Comparison of ENCODE assay signal across 15 mouse cellular contexts in genomic region chr16:90792500-90792899, GRCm38 (mm10). TPM values are rescaled to one million over a fixed set of nuclear protein-coding genes. Genes with fewer than 3 reads are reported as not detected.
DNase-seq lines count a peak whose midpoint lies in the region; ATAC-seq lines count a peak whose summit lies in the region.
"Had no signal": no experiment of that assay in that cellular context is flagged by ENCODE, and none has a peak within 500 bp of the region (broad histone marks: within the 10 kb centered on the region; RNA-seq: fewer than 3 reads in every experiment).

No protein-coding gene starts in this region.

- H3K4me3 ChIP-seq in kidney, embryonic 14.5 days (ENCODE audit: low read length), result no peak overlapping the region
- H3K4me3 ChIP-seq in midbrain, embryonic 14.5 days (replicated peaks; ENCODE audit: low read depth, low read length), result no peak overlapping the region
- H3K4me3 ChIP-seq: erythroblast, embryonic 14.5 days; heart, embryonic 15.5 days; midbrain, embryonic 10.5 days had no signal

- no peak overlapping the region for H3K9ac ChIP-seq in kidney, embryonic 14.5 days (ENCODE audit: low read depth, low read length)
- no peak overlapping the region for H3K9ac ChIP-seq in midbrain, embryonic 14.5 days (replicated peaks; ENCODE audit: low read length)
- H3K9ac ChIP-seq: forebrain, postnatal 0 days; heart, embryonic 15.5 days had no signal

- H3K4me1 ChIP-seq in kidney, embryonic 14.5 days (ENCODE audit: control insufficient read depth, insufficient read depth, low read length), result no peaks in the 10 kb centered on the region
- H3K4me1 ChIP-seq in midbrain, embryonic 14.5 days (ENCODE audit: control insufficient read depth, insufficient read depth, low read length), result no peaks in the 10 kb centered on the region
- H3K4me1 ChIP-seq: heart, embryonic 15.5 days; midbrain, embryonic 10.5 days had no signal

- H3K27me3 ChIP-seq in kidney, embryonic 14.5 days (ENCODE audit: control insufficient read depth, insufficient read depth, low read length), result no peaks in the 10 kb centered on the region
- no peaks in the 10 kb centered on the region for H3K27me3 ChIP-seq in midbrain, embryonic 14.5 days (ENCODE audit: control insufficient read depth, insufficient read depth, low read length)
- H3K27me3 ChIP-seq: heart, embryonic 15.5 days had no signal

- H3K9me3 ChIP-seq in kidney, embryonic 14.5 days (ENCODE audit: control insufficient read depth, low read length), result no peaks in the 10 kb centered on the region
- no peaks in the 10 kb centered on the region for H3K9me3 ChIP-seq in midbrain, embryonic 14.5 days (ENCODE audit: control insufficient read depth, low read length)
- H3K9me3 ChIP-seq: heart, embryonic 15.5 days; midbrain, embryonic 10.5 days had no signal

- H3K36me3 ChIP-seq in kidney, embryonic 14.5 days (ENCODE audit: control insufficient read depth, insufficient read depth, low read length), result peaks cover 83% of the 10 kb centered on the region
- peaks cover 97% of the 10 kb centered on the region for H3K36me3 ChIP-seq in midbrain, embryonic 14.5 days (ENCODE audit: control insufficient read depth, insufficient read depth, low read length)

- no peak overlapping the region for H3K4me2 ChIP-seq in kidney, embryonic 14.5 days (replicated peaks; ENCODE audit: low read depth, low read length)
- no peak overlapping the region for H3K4me2 ChIP-seq in midbrain, embryonic 14.5 days (ENCODE audit: low read length)
- H3K4me2 ChIP-seq: heart, embryonic 15.5 days; liver, embryonic 11.5 days had no signal

- no peak for ATAC-seq in kidney, embryonic 14.5 days (ENCODE audit: low FRiP score, low TSS enrichment)
- ATAC-seq in midbrain, embryonic 14.5 days (ENCODE audit: low FRiP score, low TSS enrichment), result no peak
- ATAC-seq: forebrain, postnatal 0 days had no signal

- peak; percentile 76 to 84 for DNase-seq in cerebellum, postnatal 10 days
- no peak for DNase-seq in cerebellum, adult 11-12 months
- DNase-seq in kidney, adult 18-20 months, result peak; percentile 47
- DNase-seq in lung, postnatal 36 days, result peak; percentile 32
- no peak for DNase-seq in lung, postnatal 4 days
- DNase-seq in midbrain, embryonic 14.5 days, result no peak
- DNase-seq: forebrain, postnatal 0 days; right cerebral cortex, postnatal 4 days had no signal

- 74% methylated on average over 3 of the region's 3 CpGs for WGBS in kidney, embryonic 14.5 days
- WGBS in midbrain, embryonic 14.5 days, result 94% methylated on average over 3 of the region's 3 CpGs

- H3K27ac ChIP-seq in kidney, embryonic 14.5 days (ENCODE audit: low read depth, low read length), result no peak overlapping the region
- no peak overlapping the region for H3K27ac ChIP-seq in midbrain, embryonic 14.5 days (replicated peaks; ENCODE audit: low read depth, low read length)
- H3K27ac ChIP-seq: heart, embryonic 15.5 days; midbrain, embryonic 10.5 days had no signal

RNA-seq across cellular contexts. Expression of gene Urb1, which starts 17.7 kb away (rescaled TPM):
- 10.5 and 13.5 TPM in 2 replicates for polyA plus RNA-seq in kidney, embryonic 14.5 days (2014; fragmentation: Nextera tagmentation; extraction: Ambion mirVana)
- 9.8 and 11.6 TPM in 2 replicates for polyA plus RNA-seq in midbrain, embryonic 14.5 days (2014; fragmentation: Nextera tagmentation; extraction: Ambion mirVana)

RNA-seq across cellular contexts. Expression of gene Eva1c, which starts 34.0 kb away (rescaled TPM):
- 0.20 and 0.51 TPM in 2 replicates for polyA plus RNA-seq in kidney, embryonic 14.5 days (2014; fragmentation: Nextera tagmentation; extraction: Ambion mirVana)
- 1.4 and 2.4 TPM in 2 replicates for polyA plus RNA-seq in midbrain, embryonic 14.5 days (2014; fragmentation: Nextera tagmentation; extraction: Ambion mirVana)

RNA-seq across cellular contexts. Expression of gene Mrap, which starts 54.5 kb away (rescaled TPM):
- polyA plus RNA-seq in kidney, embryonic 14.5 days (2014; fragmentation: Nextera tagmentation; extraction: Ambion mirVana), result not detected in 2 replicates
- not detected in 2 replicates for polyA plus RNA-seq in midbrain, embryonic 14.5 days (2014; fragmentation: Nextera tagmentation; extraction: Ambion mirVana)
- polyA plus RNA-seq: intestine, embryonic 14.5 days; neural tube, embryonic 14.5 days had no signal

Comparison
In these comparisons a context has a peak if more than half of its experiments do, and no peak if none do; other contexts are left out.
1. DNase-seq: peak in cerebellum, postnatal 10 days (2 of 2), kidney, adult 18-20 months (single experiment) and lung, postnatal 36 days (single experiment); none in cerebellum, adult 11-12 months (single experiment), lung, postnatal 4 days (0 of 2) and midbrain, embryonic 14.5 days (single experiment).